Mouse (Mus musculus): ENCODE results near the gene Rxrb.
A peak's percentile ranks its signal among the peaks of the same experiment; 100 is the strongest.

The Rxrb gene

GRCm38 (mm10) chr17:34039562-34040450 is 8.2 kb downstream of the Rxrb start:
- 0 out of 2 replicates have a peak, but pooled peaks have one; percentile 14 for ATAC-seq (ENCODE audit: low TSS enrichment)

GRCm38 (mm10) chr17:34045941-34046340 is 14.3 kb downstream of the Rxrb start:
- no peak for ATAC-seq (ENCODE audit: low TSS enrichment)

GRCm38 (mm10) chr17:34047404-34048050 is 15.9 kb downstream of the Rxrb start:
- no peak for ATAC-seq (ENCODE audit: low TSS enrichment)

- no peak for ATAC-seq (ENCODE audit: low TSS enrichment)
Measured at GRCm38 (mm10) chr17:34057224-34057623, 25.6 kb downstream of the Rxrb start.

- ATAC-seq (ENCODE audit: low TSS enrichment) = no peak
Measured at GRCm38 (mm10) chr17:34068864-34069263, 37.3 kb downstream of the Rxrb start.

GRCm38 (mm10) chr17:34072091-34072490 is 40.5 kb downstream of the Rxrb start:
- ATAC-seq (ENCODE audit: low TSS enrichment) = no peak

GRCm38 (mm10) chr17:34075271-34075670 is 43.7 kb downstream of the Rxrb start:
- no peak for ATAC-seq (ENCODE audit: low TSS enrichment)

GRCm38 (mm10) chr17:34077549-34077948 is 45.9 kb downstream of the Rxrb start:
- peak; percentile 52; the same call in 1 of the 2 replicates for ATAC-seq (ENCODE audit: low TSS enrichment)

GRCm38 (mm10) chr17:34078148-34078547 is 46.5 kb downstream of the Rxrb start:
- ATAC-seq (ENCODE audit: low TSS enrichment) = no peak

GRCm38 (mm10) chr17:34079002-34079401 is 47.4 kb downstream of the Rxrb start:
- ATAC-seq (ENCODE audit: low TSS enrichment) = no peak

GRCm38 (mm10) chr17:34079621-34080020 is 48.0 kb downstream of the Rxrb start:
- peak; percentile 96 for ATAC-seq (ENCODE audit: low TSS enrichment)

- no peak for ATAC-seq (ENCODE audit: low TSS enrichment)
Measured at GRCm38 (mm10) chr17:34083104-34083503, 51.5 kb downstream of the Rxrb start.

- ATAC-seq (ENCODE audit: low TSS enrichment) = no peak
Measured at GRCm38 (mm10) chr17:34087386-34087785, 55.8 kb downstream of the Rxrb start.

Data from frontal cortex, adult (tissue).